Mouse (Mus musculus): Measurements from ENCODE around the gene Ten1.

DNA sequence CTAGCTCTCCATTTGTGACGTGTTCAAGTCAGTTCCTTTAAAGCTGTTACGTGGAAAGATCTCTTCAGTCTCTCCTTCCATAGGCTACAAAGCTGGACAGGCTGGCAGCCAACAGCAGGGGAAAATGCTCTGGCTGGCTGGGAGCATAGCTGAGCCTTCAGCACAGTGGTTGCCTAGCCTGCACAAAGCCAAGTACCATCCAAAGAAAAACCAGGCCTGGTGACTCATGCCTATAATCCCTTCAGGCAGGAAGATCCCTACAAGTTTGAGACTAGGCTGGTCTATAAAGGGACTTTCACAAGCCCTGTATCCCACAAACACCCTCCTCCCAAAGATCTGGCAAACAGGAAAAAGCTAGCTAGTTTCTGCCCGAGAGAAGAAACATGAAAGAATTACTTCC, 12.8 kb upstream of the Ten1 start:
- TF ChIP-seq GATA1 (IDR thresholded peaks at IDR 0.05; ENCODE audit: borderline replicate concordance, low read length): no peak
- no peak for TF ChIP-seq FLI1 (IDR thresholded peaks at IDR 0.05; ENCODE audit: low read length)
